Mouse (Mus musculus): ENCODE measurements around the gene Rassf7. TPM values are rescaled to one million over a fixed set of nuclear protein-coding genes. Genes with fewer than 3 reads are reported as not detected.

Gene Rassf7
- polyA plus RNA-seq, 1 experiment from 2014 or later, result 15.3 TPM

DNA sequence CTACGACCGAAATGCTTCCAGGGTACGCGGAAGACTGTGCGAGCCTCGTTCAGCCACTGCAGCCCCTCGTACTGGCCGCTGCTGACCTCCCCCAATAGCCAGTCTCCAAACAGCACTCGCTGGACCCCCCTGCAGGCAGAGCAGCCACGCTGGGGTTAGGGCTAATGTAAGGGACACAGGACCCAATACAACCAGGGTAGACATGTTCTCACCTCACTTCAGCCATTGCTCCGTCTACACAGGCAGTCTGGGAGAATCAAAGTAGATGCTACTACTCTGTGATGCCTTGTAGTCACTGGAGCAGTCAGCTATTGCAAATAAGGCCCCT lies 49.7 kb downstream of the Rassf7 start:
- H3K4me1 ChIP-seq, result peaks cover 20% of the 10 kb centered on the region
- 40% methylated on average over 11 of the region's 11 CpGs for WGBS

DNA sequence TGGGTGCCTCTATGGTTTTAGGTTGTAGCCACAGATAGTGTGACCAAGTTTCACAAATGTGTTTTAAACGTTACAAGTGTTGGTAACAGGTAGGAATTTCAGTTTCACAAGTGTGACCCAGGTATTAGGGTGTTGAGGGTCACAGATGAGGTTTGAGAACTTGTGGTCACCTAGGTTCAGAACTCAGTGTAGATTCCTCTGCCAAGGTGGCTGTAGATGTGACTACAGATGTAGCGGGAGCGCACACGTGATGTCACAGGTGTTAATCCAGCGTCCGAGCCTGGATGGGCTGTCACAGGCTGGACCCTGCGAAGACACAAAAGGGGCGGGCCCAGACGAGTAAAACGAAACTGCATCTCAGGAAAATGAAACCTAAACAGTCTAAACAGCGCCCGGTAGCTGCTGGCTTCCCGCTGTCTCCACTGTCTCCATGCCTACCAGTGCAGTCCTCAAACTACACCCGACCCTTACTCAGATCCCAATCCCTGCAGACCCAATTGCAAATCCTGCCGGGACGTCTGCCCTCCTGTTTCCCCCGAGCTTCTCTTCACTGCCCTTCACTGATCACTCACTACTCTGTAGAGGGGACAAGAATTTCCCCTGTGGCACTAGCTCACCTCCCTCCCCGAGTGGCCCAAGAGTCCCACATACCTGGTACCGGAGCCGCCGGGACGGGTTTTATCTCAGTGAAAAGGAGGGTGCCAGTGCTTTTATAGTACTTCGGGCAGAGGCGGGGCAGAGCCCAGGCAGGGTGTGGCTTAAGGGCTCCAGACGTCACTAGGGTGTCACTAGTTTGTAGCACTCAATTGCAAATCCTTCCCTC lies 50.3 kb downstream of the Rassf7 start, which contains the start of gene Irf7:
Irf7 (minus strand) TSS at position 743 of the 823 bp plus-strand sequence.
- Histone ChIP-seq H3K27me3 (replicated peaks) (peaks cover 4% of the 10 kb centered on the region; the same call in 1 of the 2 replicates), H3K9me3 (no peaks in the 10 kb centered on the region), H3K27ac (replicated peaks) (no peak within 1 kb of the TSS), H3K4me1 (peaks cover 20% of the 10 kb centered on the region), H3K4me2 (peak within 1 kb of the TSS; percentile 89), H3K36me3 (peaks cover 35% of the 10 kb centered on the region), H3K9ac (peak within 1 kb of the TSS; percentile 83), H3K4me3 (peak within 1 kb of the TSS; percentile 65)
- WGBS, result 11% methylated on average over 25 of the region's 25 CpGs
- peak; percentile 32; the same call in 1 of the 2 replicates for ATAC-seq (ENCODE audit: extremely low read depth, insufficient number of reproducible peaks, low FRiP score, low TSS enrichment)

More for the DNA sequence above, 49.7 kb downstream of the Rassf7 start:
- H3K9ac ChIP-seq, result 0 out of 2 replicates have a peak overlapping the region, but pooled peaks have one; percentile 47
- H3K36me3 ChIP-seq, result peaks cover 41% of the 10 kb centered on the region
- H3K4me3 ChIP-seq, result peak overlapping the region; percentile 65
- no peak overlapping the region for H3K27ac ChIP-seq (replicated peaks)
- H3K9me3 ChIP-seq, result no peaks in the 10 kb centered on the region
- ATAC-seq (ENCODE audit: extremely low read depth, insufficient number of reproducible peaks, low FRiP score, low TSS enrichment), result no peak
- peak overlapping the region; percentile 89 for H3K4me2 ChIP-seq
- peaks cover 4% of the 10 kb centered on the region; the same call in 1 of the 2 replicates for H3K27me3 ChIP-seq (replicated peaks)

MicroRNA genes within 50 kb of the gene (microRNA counts, 519-probe panel; counts per million panel counts)
- 5,378 counts per million, percentile 89 among the panel's probes with 10 or more counts for microRNA mmu-miR-210

Small RNA genes within 50 kb of the gene (microRNA-seq; reads per million reads assigned to microRNA genes)
- gene Mir210, result 1,072 reads per million, percentile 80 among the genes with 10 or more reads in this experiment

Other genes with a start within 250 kb of the Rassf7 start
- gene Ifitm1, start 248.6 kb upstream of the Rassf7 start, polyA plus RNA-seq (2015; fragmentation: Nextera tagmentation; extraction: Ambion mirVana), result 9.7 and 15.9 TPM in 2 replicates
- 73.2 and 78.1 TPM in 2 replicates for gene Ifitm3, start 205.1 kb upstream of the Rassf7 start, polyA plus RNA-seq (2015; fragmentation: Nextera tagmentation; extraction: Ambion mirVana)
- 0.24 and 0.31 TPM in 2 replicates for gene Ifitm6, start 197.9 kb upstream of the Rassf7 start, polyA plus RNA-seq (2015; fragmentation: Nextera tagmentation; extraction: Ambion mirVana)
- not detected in 2 replicates for gene Gm17387, start 186.7 kb upstream of the Rassf7 start, polyA plus RNA-seq (2015; fragmentation: Nextera tagmentation; extraction: Ambion mirVana)
- 1.6 and 2.7 TPM in 2 replicates for gene B4galnt4, start 154.8 kb upstream of the Rassf7 start, polyA plus RNA-seq (2015; fragmentation: Nextera tagmentation; extraction: Ambion mirVana)
- gene Pkp3, start 137.6 kb upstream of the Rassf7 start, polyA plus RNA-seq (2015; fragmentation: Nextera tagmentation; extraction: Ambion mirVana), result 0.31 and 0.72 TPM in 2 replicates
- 3.4 and 3.5 TPM in 2 replicates for gene Sigirr, start 115.3 kb upstream of the Rassf7 start, polyA plus RNA-seq (2015; fragmentation: Nextera tagmentation; extraction: Ambion mirVana)
- 0.21 and 0.23 TPM in 2 replicates for gene Ano9, start 98.1 kb upstream of the Rassf7 start, polyA plus RNA-seq (2015; fragmentation: Nextera tagmentation; extraction: Ambion mirVana)
- 57.9 and 66.4 TPM in 2 replicates for gene Ptdss2, start 93.5 kb upstream of the Rassf7 start, polyA plus RNA-seq (2015; fragmentation: Nextera tagmentation; extraction: Ambion mirVana)
- gene Rnh1, start 43.0 kb upstream of the Rassf7 start, polyA plus RNA-seq (2015; fragmentation: Nextera tagmentation; extraction: Ambion mirVana), result 92.2 and 102 TPM in 2 replicates
- 67.5 and 90.7 TPM in 2 replicates for gene Hras, start 21.9 kb upstream of the Rassf7 start, polyA plus RNA-seq (2015; fragmentation: Nextera tagmentation; extraction: Ambion mirVana)
- gene Lrrc56, start 21.7 kb upstream of the Rassf7 start, polyA plus RNA-seq (2015; fragmentation: Nextera tagmentation; extraction: Ambion mirVana), result 3.1 and 3.3 TPM in 2 replicates
- 0.56 and 0.72 TPM in 2 replicates for gene Lmntd2, start 1.8 kb upstream of the Rassf7 start, polyA plus RNA-seq (2015; fragmentation: Nextera tagmentation; extraction: Ambion mirVana)
- gene Phrf1, start 12.9 kb downstream of the Rassf7 start, polyA plus RNA-seq (2015; fragmentation: Nextera tagmentation; extraction: Ambion mirVana), result 43.5 and 46.2 TPM in 2 replicates
- 3.4 and 4.2 TPM in 2 replicates for gene Irf7, start 50.6 kb downstream of the Rassf7 start, polyA plus RNA-seq (2015; fragmentation: Nextera tagmentation; extraction: Ambion mirVana)
- gene Cdhr5, start 60.9 kb downstream of the Rassf7 start, polyA plus RNA-seq (2015; fragmentation: Nextera tagmentation; extraction: Ambion mirVana), result not detected in 2 replicates
- 0.88 and 1.5 TPM in 2 replicates for gene Sct, start 63.3 kb downstream of the Rassf7 start, polyA plus RNA-seq (2015; fragmentation: Nextera tagmentation; extraction: Ambion mirVana)
- gene Drd4, start 76.1 kb downstream of the Rassf7 start, polyA plus RNA-seq (2015; fragmentation: Nextera tagmentation; extraction: Ambion mirVana), result 0.05 TPM in 1 of 2 replicates, not detected in the other
- 35.5 and 37.4 TPM in 2 replicates for gene Deaf1, start 111.8 kb downstream of the Rassf7 start, polyA plus RNA-seq (2015; fragmentation: Nextera tagmentation; extraction: Ambion mirVana)
- gene Tmem80, start 111.9 kb downstream of the Rassf7 start, polyA plus RNA-seq (2015; fragmentation: Nextera tagmentation; extraction: Ambion mirVana), result 33.2 and 39.9 TPM in 2 replicates
- 1.4 TPM in 2 replicates for gene Eps8l2, start 123.0 kb downstream of the Rassf7 start, polyA plus RNA-seq (2015; fragmentation: Nextera tagmentation; extraction: Ambion mirVana)
- gene Taldo1, start 176.3 kb downstream of the Rassf7 start, polyA plus RNA-seq (2015; fragmentation: Nextera tagmentation; extraction: Ambion mirVana), result 248 and 250 TPM in 2 replicates
- 27.0 and 29.9 TPM in 2 replicates for gene Gatd1, start 198.3 kb downstream of the Rassf7 start, polyA plus RNA-seq (2015; fragmentation: Nextera tagmentation; extraction: Ambion mirVana)
- gene Cend1, start 213.6 kb downstream of the Rassf7 start, polyA plus RNA-seq (2015; fragmentation: Nextera tagmentation; extraction: Ambion mirVana), result 8.1 and 9.8 TPM in 2 replicates
- gene Slc25a22, start 222.0 kb downstream of the Rassf7 start, polyA plus RNA-seq (2015; fragmentation: Nextera tagmentation; extraction: Ambion mirVana), result 17.3 and 19.1 TPM in 2 replicates
- gene Pidd1, start 228.2 kb downstream of the Rassf7 start, polyA plus RNA-seq (2015; fragmentation: Nextera tagmentation; extraction: Ambion mirVana), result 8.1 and 9.4 TPM in 2 replicates
- gene Rplp2, start 231.5 kb downstream of the Rassf7 start, polyA plus RNA-seq (2015; fragmentation: Nextera tagmentation; extraction: Ambion mirVana), result 871 and 874 TPM in 2 replicates
- gene Pnpla2, start 239.3 kb downstream of the Rassf7 start, polyA plus RNA-seq (2015; fragmentation: Nextera tagmentation; extraction: Ambion mirVana), result 42.6 and 45.7 TPM in 2 replicates
- gene Cracr2b, start 245.2 kb downstream of the Rassf7 start, polyA plus RNA-seq (2015; fragmentation: Nextera tagmentation; extraction: Ambion mirVana), result 20.2 and 23.0 TPM in 2 replicates

Data from heart, embryonic 13.5 days (tissue).